9 mouse cellular contexts compared by ENCODE assay signal in genomic region chr2:179093996-179094395, GRCm38 (mm10).
DNase-seq lines count a peak whose midpoint lies in the region; ATAC-seq lines count a peak whose summit lies in the region.
"Had no signal": no experiment of that assay in that cellular context is flagged by ENCODE, and none has a peak within 500 bp of the region (broad histone marks: within the 10 kb centered on the region; RNA-seq: fewer than 3 reads in every experiment).

No protein-coding gene starts in this region.

- no peak overlapping the region for H3K4me3 ChIP-seq in forebrain, embryonic 12.5 days (replicated peaks)
- no peak overlapping the region for H3K4me3 ChIP-seq in midbrain, embryonic 11.5 days (ENCODE audit: low read depth, low read length)
- H3K4me3 ChIP-seq in heart, embryonic 12.5 days: no peak overlapping the region
- H3K4me3 ChIP-seq in liver, embryonic 12.5 days: no peak overlapping the region
- H3K4me3 ChIP-seq: liver, embryonic 13.5 days had no signal

- 37% methylated on average over 11 of the region's 11 CpGs for WGBS in forebrain, embryonic 12.5 days
- WGBS in midbrain, embryonic 11.5 days: 35% methylated on average over 11 of the region's 11 CpGs
- WGBS in heart, embryonic 12.5 days: 75% methylated on average over 11 of the region's 11 CpGs
- WGBS in liver, embryonic 12.5 days (ENCODE audit: insufficient replicate concordance): 68% methylated on average over 11 of the region's 11 CpGs

- H3K36me3 ChIP-seq in forebrain, embryonic 12.5 days (replicated peaks): no peaks in the 10 kb centered on the region
- no peaks in the 10 kb centered on the region for H3K36me3 ChIP-seq in midbrain, embryonic 11.5 days (ENCODE audit: control insufficient read depth, insufficient read depth, low read length)
- H3K36me3 ChIP-seq in heart, embryonic 12.5 days: no peaks in the 10 kb centered on the region
- no peaks in the 10 kb centered on the region for H3K36me3 ChIP-seq in liver, embryonic 12.5 days
- H3K36me3 ChIP-seq: liver, embryonic 13.5 days had no signal

- ATAC-seq in forebrain, embryonic 12.5 days (ENCODE audit: low FRiP score): peak; percentile 91
- peak; percentile 86 for ATAC-seq in midbrain, embryonic 11.5 days (ENCODE audit: low FRiP score)
- ATAC-seq in heart, embryonic 12.5 days (ENCODE audit: insufficient number of reproducible peaks, low FRiP score): no peak
- ATAC-seq in liver, embryonic 12.5 days: no peak

- H3K9me3 ChIP-seq in forebrain, embryonic 12.5 days: no peaks in the 10 kb centered on the region
- H3K9me3 ChIP-seq in midbrain, embryonic 11.5 days (ENCODE audit: control insufficient read depth, low read length): no peaks in the 10 kb centered on the region
- H3K9me3 ChIP-seq in heart, embryonic 12.5 days (replicated peaks): no peaks in the 10 kb centered on the region
- H3K9me3 ChIP-seq in liver, embryonic 12.5 days (replicated peaks): no peaks in the 10 kb centered on the region

- H3K9ac ChIP-seq in forebrain, embryonic 12.5 days: no peak overlapping the region
- no peak overlapping the region for H3K9ac ChIP-seq in midbrain, embryonic 11.5 days (ENCODE audit: low read length)
- no peak overlapping the region for H3K9ac ChIP-seq in heart, embryonic 12.5 days
- no peak overlapping the region for H3K9ac ChIP-seq in liver, embryonic 12.5 days
- H3K9ac ChIP-seq: liver, embryonic 13.5 days had no signal

- H3K4me1 ChIP-seq in forebrain, embryonic 12.5 days: peaks cover 10% of the 10 kb centered on the region
- H3K4me1 ChIP-seq in midbrain, embryonic 11.5 days (ENCODE audit: control insufficient read depth, insufficient read depth, low read length): peaks cover 4% of the 10 kb centered on the region; the same call in 1 of the 2 replicates
- H3K4me1 ChIP-seq in heart, embryonic 12.5 days (replicated peaks): no peaks in the 10 kb centered on the region
- H3K4me1 ChIP-seq in liver, embryonic 12.5 days: no peaks in the 10 kb centered on the region
- H3K4me1 ChIP-seq: liver, embryonic 13.5 days had no signal

- H3K4me2 ChIP-seq in forebrain, embryonic 12.5 days: peak overlapping the region; percentile 17; the same call in 1 of the 2 replicates
- no peak overlapping the region for H3K4me2 ChIP-seq in midbrain, embryonic 11.5 days
- no peak overlapping the region for H3K4me2 ChIP-seq in heart, embryonic 12.5 days
- no peak overlapping the region for H3K4me2 ChIP-seq in liver, embryonic 12.5 days
- H3K4me2 ChIP-seq: liver, embryonic 13.5 days had no signal

- H3K27me3 ChIP-seq in forebrain, embryonic 12.5 days: no peaks in the 10 kb centered on the region
- no peaks in the 10 kb centered on the region for H3K27me3 ChIP-seq in midbrain, embryonic 11.5 days (ENCODE audit: control insufficient read depth, insufficient read depth, low read length)
- H3K27me3 ChIP-seq in heart, embryonic 12.5 days (replicated peaks): no peaks in the 10 kb centered on the region
- no peaks in the 10 kb centered on the region for H3K27me3 ChIP-seq in liver, embryonic 12.5 days (replicated peaks)
- H3K27me3 ChIP-seq: liver, embryonic 13.5 days had no signal

- DNase-seq in brain, adult 2 months (ENCODE audit: low read depth, low spot score): peak; percentile 60
- DNase-seq in kidney, adult 8-10 months: peak; percentile 16 to 23
- DNase-seq in midbrain, embryonic 11.5 days (ENCODE audit: low spot score, missing footprints): peak; percentile 85
- no peak for DNase-seq in thymus, postnatal 25 days
- DNase-seq: liver, embryonic 13.5 days; spleen, adult 18-20 months had no signal

- H3K27ac ChIP-seq in forebrain, embryonic 12.5 days: peak overlapping the region; percentile 36; the same call in 1 of the 2 replicates
- no peak overlapping the region for H3K27ac ChIP-seq in midbrain, embryonic 11.5 days (ENCODE audit: low read depth, low read length)
- no peak overlapping the region for H3K27ac ChIP-seq in heart, embryonic 12.5 days (ENCODE audit: poor library complexity, severe bottlenecking)
- H3K27ac ChIP-seq in liver, embryonic 12.5 days: no peak overlapping the region
- H3K27ac ChIP-seq: liver, embryonic 13.5 days had no signal

Comparison
In these comparisons a context has a peak if more than half of its experiments do, and no peak if none do; other contexts are left out.
1. ATAC-seq: peak in forebrain, embryonic 12.5 days (single experiment) and midbrain, embryonic 11.5 days (single experiment); none in heart, embryonic 12.5 days (single experiment) and liver, embryonic 12.5 days (single experiment).